Mouse (Mus musculus) cerebellum, postnatal 25 days (tissue): Measurements from ENCODE around the gene Oprl1.
A peak's percentile ranks its signal among the peaks of the same experiment; 100 is the strongest.

Experiments
- DNase-seq, 2 experiments: peaks; one replicate each; pipeline ENCODE4 v3.0.0; 2021; ENCODE audit warnings: mixed read lengths in 2 of 2

Oprl1 gene

GRCm38 (mm10) chr2:181693339-181694280, 21.2 kb upstream of the Oprl1 start, which contains the start of gene Rgs19:
Gene Rgs19, minus strand, starts transcription at chr2:181693977.
- peak; percentile 78 to 86 for DNase-seq

GRCm38 (mm10) chr2:181694581-181694980, 20.2 kb upstream of the Oprl1 start:
- DNase-seq = peak in 1 of 2 experiments; percentile 3

- peak in 1 of 2 experiments; percentile 11 for DNase-seq
These were observed 19.0 kb upstream of the Oprl1 start for GRCm38 (mm10) chr2:181695776-181696175.

- peak in 1 of 2 experiments; percentile 2 for DNase-seq
These were observed 17.9 kb upstream of the Oprl1 start for GRCm38 (mm10) chr2:181696801-181697420.

GRCm38 (mm10) chr2:181698241-181698640, 16.6 kb upstream of the Oprl1 start, which contains the start of gene Lkaaear1:
Gene Lkaaear1, minus strand, starts transcription at chr2:181698442.
- peak; percentile 1 to 3 for DNase-seq

- DNase-seq = peak in 1 of 2 experiments; percentile 46
These were observed 8.1 kb upstream of the Oprl1 start for GRCm38 (mm10) chr2:181706668-181707067.

- peak in 1 of 2 experiments; percentile 59 for DNase-seq
These were observed 1.1 kb upstream of the Oprl1 start for GRCm38 (mm10) chr2:181713749-181714148.

- DNase-seq = no peak
These were observed 566 bp downstream of the Oprl1 start for GRCm38 (mm10) chr2:181715382-181715781.

- peak; percentile 22 to 53 for DNase-seq
These were observed 2.2 kb downstream of the Oprl1 start for GRCm38 (mm10) chr2:181716991-181717390.

- DNase-seq = peak; percentile 54 to 68
These were observed 5.2 kb downstream of the Oprl1 start for GRCm38 (mm10) chr2:181720061-181720460.

- DNase-seq = peak; percentile 67 to 76
These were observed 6.4 kb downstream of the Oprl1 start for GRCm38 (mm10) chr2:181721200-181721599.

- DNase-seq = peak; percentile 57 to 70
These were observed 7.4 kb downstream of the Oprl1 start for GRCm38 (mm10) chr2:181722213-181722612.

- DNase-seq = no peak
These were observed 12.9 kb downstream of the Oprl1 start for GRCm38 (mm10) chr2:181727659-181728262.

- DNase-seq = no peak
These were observed 15.2 kb downstream of the Oprl1 start for GRCm38 (mm10) chr2:181730051-181730450.

- peak; percentile 68 to 78 for DNase-seq
These were observed 37.8 kb downstream of the Oprl1 start for GRCm38 (mm10) chr2:181752626-181753025.

- no peak for DNase-seq
These were observed 43.4 kb downstream of the Oprl1 start for GRCm38 (mm10) chr2:181758147-181758725.

- DNase-seq = peak; percentile 88 to 90
These were observed 44.2 kb downstream of the Oprl1 start for GRCm38 (mm10) chr2:181759041-181759440.

- DNase-seq = no peak
These were observed 48.4 kb downstream of the Oprl1 start, which contains the start of gene Myt1 for GRCm38 (mm10) chr2:181763006-181763830. Gene Myt1, plus strand, starts transcription at chr2:181763332.

- DNase-seq = no peak
These were observed 49.2 kb downstream of the Oprl1 start for GRCm38 (mm10) chr2:181763886-181764527.

- peak; percentile 49 to 67 for DNase-seq
These were observed 49.8 kb downstream of the Oprl1 start for GRCm38 (mm10) chr2:181764600-181764999.

GRCm38 (mm10) chr2:181765251-181765650, 50.4 kb downstream of the Oprl1 start:
- no peak for DNase-seq
